Mouse (Mus musculus) urinary bladder, postnatal 36 days (tissue): ENCODE measurements around the gene Dbn1.

ENCODE experiments used
- DNase-seq, 2 experiments: peaks; one replicate each; pipeline ENCODE4 v3.0.0; 2022; ENCODE audit warnings: low spot score in 2 of 2, mixed read lengths in 1 of 2

The Dbn1 gene

DNA sequence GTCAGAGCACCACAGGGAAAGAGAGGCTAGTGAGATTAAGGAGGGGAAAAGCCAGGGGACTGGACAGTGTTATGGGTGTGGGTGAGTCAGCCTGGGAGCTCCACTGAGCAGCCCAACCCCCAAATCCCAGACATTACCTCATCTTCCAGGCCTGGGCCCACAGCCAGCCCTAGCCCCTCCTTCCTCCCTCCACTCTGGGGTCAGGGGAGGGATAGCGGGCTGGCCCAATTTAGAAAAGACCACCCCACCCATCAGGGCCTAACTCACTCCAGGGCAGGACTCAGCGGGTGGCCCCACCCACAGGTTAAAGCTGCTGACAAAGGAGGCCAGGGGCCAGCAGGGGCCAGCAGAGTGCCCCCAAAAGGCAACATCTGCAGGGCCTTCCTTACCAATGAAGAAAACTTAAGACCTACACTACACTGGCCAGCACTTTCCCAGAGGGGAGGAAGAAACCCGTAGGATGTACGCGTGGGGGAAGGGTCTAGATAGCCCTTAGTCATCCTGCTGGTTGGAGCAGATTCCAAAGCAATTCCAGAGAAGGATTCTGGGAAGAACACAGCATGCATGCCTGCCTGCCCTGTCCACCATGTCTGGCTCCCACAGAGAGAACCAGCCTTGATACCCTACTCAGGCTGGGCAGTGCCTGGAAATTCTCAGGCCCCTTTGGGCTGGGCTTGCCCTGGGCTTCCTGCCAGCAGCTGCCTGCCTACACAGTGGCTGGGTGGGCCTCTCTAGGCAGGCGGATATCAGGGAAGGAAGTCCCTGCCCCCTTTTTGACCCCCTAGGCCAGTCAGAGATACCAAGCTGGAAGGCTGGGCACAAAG, 23.0 kb upstream of the Dbn1 start:
- DNase-seq = peak; percentile 66 to 86

DNA sequence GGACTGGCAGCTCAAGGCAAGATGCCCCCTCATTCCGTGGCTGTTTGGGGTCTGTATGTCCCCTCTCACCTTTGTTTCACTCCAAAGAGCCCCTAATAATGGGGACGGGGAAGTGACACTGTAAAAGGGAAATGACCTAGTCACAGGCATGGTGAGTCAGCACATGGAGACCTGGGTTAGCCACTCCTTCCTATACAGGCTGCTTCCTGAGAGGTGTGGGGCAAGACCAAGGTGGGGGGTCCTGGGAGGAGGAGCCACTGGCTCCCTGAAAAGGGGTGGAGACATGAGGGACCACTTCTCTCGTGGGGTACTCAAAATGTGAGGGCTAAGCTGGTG, 22.4 kb upstream of the Dbn1 start:
- peak in 1 of 2 experiments; percentile 19 for DNase-seq

DNA sequence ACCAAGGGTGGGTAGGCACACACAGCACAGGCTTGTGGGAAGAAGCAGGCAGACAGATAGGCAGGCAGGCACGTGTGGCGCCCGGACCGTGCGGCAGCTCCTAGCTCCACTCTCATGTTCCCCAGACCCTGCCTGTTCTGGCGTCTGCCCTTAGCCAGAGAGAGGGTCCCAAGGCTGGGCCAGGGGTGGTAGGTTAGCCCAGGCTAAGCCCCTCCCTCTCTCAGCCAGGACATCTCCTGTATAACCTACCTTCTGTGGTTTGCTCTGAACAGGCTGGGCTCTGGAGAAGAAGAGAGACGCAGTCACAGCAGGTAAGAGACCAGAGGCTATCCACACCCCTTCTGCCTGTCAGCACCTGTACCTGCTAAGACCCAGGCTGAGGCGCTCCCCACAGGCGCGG, 20.6 kb upstream of the Dbn1 start:
- DNase-seq = no peak

DNA sequence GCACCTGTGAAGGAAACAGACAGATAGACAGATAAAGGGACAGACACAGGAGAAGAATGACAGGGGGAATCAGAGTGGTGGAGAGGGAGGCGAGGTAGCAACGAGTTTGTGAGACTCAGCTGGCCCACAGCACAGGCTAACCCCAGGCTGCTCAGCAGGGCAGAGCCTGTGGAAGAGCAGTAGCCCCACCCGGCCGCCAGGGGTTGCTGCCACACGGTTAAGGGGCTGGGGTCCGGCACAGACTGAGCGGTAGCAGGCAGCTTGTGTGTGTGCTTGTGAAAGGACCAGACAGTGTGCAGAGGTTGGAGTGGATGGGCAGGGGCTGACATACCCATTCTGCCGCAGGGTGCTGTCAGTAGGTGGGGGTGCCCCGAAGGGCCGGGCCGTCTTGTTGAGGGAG, 20.0 kb upstream of the Dbn1 start:
- no peak for DNase-seq

DNA sequence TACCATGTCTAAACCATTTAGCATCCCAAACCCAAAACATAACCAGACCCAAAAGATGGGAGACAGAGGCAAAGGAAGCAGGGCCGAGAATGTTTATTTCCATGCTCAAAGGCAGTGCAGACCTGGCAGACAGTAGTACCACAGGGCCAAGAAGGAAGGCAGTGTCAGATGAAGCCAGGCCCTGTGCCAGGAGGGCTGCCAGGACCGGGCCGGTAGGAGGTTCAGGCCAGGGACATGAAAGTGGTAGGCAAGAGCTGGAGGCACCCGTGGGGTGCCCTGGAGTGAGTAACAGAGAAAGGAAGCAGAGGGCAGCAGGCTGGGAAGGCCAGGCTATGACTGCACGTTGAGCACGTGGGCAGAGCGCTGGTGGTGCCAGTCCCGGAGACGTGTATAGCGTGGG, 18.8 kb upstream of the Dbn1 start:
- peak in 1 of 2 experiments; percentile 42 for DNase-seq

DNA sequence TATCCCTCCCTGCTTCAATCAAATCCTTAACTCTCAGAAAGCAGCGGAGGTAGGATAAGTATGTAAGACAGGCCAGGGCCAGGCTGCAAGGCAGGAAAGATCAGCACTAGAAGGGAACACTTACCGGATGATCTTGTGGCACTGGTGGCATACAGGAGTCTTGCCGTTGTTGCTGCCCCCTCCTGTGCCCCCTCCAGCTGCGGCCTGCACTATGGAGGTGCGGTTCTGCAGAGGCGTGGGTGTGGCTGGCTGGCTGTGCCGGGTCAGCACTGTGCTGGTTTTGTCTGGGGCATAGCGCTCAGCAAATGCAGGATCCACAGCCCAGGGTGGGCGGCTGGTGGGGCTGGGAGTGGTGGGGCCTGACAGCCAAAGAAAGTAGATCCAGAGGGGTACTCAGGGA, 17.9 kb upstream of the Dbn1 start:
- DNase-seq = no peak

DNA sequence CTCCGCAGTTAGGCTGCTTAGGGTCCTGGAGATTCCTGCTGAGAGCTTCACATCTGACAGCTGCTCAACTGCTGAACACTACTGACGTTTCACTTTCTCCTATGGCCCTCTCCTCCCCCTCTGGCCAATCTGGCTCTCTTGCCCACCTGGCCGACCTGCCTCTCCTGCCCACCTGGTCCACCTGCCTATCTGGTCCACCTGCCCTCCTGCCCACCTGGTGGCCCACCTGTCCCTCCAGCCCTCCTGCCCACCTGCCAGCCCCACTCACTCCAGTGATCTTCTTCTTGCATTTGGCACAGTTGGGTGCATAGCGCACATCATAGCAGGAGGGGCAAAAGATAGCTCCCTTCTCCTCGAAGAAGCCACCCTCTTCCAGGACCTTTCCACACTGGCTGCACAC, 16.5 kb upstream of the Dbn1 start:
- DNase-seq = no peak

DNA sequence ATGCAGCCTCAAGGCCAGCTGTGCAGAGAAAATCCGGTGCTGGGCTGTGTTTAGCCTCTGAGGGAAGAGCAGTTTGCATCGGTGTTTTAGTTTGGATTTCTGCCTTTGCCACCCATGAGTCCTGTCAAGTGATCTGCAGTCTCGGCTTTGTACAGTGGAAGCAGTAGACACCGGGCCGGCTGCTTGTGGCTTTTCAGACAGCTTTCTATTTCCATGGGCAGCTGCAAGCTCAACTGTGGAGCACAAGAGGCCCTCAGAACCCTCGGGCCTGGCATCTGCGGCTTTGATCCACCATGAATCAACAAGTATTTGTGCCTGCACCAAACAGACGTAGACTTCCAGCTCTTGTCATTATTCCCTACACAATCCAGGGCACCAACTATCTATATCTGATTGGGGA, 14.5 kb upstream of the Dbn1 start:
- no peak for DNase-seq

DNA sequence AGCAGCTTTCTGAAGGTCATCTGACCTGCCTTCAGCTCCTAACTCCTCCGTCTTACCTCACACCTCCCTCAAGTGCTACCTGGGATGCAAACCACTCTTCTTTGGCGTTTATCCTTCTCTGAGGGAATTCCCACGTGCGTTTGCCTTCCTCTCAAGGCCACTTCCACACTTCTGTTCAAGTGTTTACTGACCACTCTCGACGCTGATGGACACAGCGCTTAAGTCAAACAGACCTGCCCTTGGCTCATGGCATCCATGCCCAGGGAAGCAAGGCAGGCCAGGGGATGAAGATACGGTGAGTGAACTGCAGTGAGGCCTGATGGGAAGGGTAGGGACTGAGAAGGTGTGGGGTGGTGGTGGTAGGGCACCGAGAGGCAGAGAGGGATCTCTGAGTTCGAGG, 12.7 kb upstream of the Dbn1 start:
- no peak for DNase-seq

DNA sequence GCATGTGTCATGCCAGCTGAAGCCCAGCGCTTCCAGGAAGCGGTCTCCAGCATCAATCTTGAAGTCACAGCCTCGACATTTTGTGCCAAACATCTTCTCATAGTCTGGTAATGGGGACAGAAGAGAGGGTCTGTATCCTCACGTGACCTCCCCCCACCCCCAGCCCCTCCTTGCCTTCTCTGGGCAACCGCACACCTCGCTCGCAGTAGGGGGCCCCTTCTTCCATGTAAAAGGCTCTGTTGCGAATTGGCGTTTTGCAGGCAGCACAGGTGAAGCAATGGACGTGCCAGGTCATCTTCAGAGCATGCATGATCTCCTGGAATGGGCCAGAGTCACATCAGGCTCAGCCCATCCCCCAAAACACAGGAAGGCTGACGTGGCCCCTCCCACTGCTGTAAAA, 11.0 kb upstream of the Dbn1 start:
- DNase-seq = no peak

DNA sequence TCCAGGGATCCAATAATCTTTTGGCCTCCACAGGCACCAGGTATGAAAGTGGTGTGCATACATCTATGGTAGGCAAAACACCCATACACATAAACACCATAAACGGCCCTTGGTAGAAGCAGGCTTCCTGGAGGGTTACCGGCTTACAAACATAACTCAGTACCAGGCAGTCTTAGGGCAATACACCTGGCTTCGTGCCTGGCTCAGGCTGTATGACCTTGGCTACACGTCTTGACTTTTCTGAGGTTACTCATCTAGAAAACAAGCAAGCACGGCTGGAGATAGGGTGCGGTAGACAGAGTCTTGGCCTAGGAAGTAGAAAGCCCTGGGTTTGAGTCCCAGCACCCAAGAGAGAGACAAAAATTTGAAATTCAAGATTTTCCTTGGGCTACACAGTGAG, 8.8 kb upstream of the Dbn1 start:
- no peak for DNase-seq

DNA sequence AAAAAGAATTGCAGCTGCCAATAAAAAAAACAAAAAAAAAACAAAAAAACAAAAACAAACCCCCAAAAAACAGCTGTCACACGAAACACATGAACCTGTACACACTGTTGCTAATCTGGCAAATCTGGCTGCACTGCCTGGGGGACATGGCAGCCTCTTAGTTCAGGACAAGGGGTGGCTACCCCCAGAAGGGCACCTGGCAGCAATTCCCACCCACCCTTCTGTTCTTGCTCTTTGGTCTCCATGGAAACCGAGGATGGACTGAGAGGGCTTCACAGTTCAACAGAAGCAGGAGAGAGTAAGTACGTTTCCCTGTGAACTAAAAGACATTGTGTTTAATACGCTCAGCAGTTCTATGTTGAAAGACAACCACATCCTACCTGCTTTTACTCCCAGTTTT, 7.8 kb upstream of the Dbn1 start:
- DNase-seq = no peak

DNA sequence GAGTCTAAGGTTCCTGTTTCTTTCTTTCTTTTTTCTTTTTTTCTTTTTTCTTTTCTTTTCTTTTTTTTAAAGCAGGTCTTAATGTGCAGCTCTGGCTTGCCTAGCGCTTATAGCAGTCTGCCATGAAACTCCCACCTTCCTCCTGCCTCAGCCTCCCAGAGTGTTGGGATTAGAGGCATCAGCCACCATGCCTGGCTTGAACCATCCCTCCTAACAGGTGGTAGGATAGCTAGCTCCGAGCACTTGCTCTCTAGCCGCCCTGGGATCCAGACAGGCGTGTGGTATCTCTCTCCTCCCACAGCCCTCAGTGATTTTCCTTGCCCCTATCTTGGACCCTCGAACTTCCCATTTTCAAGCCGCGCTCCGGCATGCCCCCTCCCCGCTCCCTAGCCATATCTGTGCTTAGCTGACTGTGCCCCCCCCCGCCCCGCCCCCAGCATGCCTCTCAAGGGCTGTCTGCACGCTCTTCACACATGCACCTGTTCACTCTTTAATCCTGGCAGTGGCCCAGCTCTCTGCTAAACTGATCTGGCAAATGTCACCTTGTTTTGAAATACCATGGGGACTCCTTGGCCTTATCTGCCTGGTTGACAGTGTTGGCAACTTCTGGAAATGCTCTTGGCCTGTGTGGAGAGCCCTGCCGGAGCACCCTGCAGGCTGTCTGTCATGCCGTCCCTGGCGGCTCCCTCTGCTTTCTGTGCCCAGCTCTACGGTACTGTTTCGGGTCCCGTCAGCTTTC, 7.1 kb upstream of the Dbn1 start:
- no peak for DNase-seq

DNA sequence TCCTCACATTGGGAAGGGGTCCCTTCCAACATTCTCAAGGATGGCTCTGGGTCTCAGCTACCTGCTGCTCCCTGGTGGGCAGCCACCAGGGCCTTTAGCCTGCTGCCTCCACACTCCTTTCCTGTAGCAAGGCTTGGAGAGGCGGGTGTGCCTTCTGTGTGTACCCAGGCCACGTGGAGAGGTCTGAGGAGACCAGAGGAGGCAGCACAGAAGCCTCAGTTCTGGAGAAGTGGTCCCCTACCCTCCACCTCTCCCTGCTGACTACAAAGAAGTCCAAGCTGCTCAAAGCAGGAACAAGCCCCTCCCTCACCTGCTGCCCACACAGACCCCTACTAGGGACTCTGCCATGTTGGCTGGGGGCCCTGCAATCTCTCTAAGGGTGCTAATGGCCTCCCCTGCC, 6.3 kb upstream of the Dbn1 start:
- no peak for DNase-seq

DNA sequence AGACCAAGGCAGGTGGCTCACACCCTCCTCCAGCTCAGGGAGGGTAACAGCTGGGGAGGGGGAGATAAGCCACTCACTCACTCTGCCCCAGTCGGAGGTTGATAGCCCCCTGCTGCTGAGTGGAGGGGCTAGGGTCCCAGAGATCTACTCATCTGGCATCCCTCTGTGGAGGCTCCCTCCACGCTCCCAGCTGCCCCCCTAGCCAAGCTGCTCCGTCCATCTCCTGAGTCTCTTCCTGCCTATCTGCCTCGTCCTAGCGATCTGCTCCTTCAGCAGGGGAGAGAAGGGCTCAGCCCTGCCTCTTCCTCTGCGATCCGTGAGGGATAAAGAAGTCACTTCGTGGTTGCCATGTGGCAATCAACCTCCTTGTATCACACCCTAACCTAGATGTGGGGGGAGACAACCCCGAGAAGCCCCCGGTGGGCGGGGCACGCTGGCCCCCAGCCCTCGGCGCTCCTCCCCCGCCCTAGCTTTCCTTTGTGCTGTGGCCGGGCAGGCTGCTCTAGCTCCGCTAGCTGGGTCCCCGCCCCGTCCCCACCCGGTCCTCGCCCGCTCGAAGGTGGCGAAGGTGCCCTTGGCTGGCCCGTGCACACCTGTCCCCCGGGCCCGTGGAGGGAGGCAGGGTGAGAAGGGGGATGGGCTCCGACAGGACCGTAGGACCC, 864 bp downstream of the Dbn1 start:
- DNase-seq = no peak

DNA sequence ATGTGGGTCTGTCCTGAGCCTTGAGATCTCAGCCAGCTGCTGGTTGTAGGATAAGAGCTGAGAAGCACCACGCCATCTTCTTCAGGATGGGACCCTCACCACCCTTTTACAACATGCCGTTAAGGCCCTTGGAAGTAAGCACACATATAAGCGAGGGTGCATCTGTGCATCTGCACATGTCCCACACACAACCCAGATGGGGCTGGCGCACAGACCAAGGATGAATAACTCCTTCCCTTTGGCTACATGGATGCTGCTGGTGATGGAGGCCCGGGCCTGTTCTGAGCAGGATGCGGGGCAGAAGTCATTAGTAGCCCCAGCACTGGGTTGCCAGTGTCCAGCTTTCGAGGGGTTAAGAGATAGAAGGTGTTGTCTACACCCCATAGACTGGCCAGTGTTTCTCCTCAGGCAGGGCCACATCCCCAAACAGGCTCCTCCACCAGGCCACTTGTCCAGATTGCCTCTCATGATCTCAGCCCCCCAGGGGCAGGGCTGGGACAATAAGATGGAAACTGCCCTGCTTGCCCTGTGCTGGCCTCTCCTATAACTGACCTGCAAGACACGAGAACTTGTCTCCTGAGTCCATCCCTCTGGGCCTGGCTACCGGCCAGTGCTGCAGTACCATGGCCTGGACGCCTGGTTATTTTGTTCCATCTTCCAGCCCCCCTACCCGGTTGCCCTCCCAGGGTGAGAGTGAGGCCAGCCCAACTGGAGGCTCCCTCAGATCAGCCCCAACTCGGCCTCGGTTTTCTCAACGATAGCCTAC, 1.7 kb downstream of the Dbn1 start:
- DNase-seq = no peak

DNA sequence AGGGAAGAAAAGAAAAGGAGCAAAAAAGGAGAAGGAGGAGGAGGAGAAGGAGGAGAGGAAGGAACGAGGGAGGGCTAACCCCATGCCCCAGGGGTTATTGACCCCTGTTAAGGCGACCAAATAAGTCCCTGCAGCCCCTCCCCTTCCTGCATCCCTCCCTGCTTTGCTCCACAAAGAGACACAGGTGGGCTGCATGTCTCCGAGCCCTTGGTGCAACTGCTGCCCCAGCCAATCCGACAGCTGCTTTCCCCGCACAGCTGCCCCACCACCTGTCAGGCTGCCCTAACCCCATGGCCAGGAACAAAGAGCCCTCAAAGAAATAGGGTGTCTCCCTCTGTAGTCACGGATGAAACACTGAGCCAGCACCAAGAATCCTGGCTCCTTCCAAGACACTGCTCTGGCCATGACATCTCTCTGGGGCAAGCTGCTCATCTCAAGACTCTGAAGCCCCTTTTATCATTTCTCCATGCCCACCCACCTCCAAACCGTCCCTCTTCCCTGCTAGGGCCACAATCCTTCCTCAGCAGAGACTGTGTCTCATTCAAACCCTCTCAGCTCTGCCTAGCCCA, 3.3 kb downstream of the Dbn1 start:
- no peak for DNase-seq

DNA sequence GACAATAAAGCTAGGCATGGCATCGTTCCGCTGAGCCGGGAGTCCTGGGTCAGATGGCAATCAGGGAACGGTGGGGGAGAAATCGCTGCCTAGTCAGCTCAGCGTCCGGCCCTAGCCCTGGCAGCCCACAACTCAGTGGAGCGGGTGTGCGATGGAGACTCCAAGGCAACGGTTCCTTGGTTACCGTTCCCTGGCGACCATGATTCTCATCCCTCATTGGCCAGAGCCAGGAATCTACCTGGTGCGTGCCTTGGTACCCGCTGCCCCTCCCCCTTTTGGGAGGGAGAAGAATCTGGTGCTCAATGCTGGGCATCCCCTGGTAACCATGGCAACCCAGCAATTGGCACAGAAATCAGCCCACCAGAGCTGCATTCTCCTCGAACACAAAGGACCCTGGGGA, 4.3 kb downstream of the Dbn1 start:
- no peak for DNase-seq

DNA sequence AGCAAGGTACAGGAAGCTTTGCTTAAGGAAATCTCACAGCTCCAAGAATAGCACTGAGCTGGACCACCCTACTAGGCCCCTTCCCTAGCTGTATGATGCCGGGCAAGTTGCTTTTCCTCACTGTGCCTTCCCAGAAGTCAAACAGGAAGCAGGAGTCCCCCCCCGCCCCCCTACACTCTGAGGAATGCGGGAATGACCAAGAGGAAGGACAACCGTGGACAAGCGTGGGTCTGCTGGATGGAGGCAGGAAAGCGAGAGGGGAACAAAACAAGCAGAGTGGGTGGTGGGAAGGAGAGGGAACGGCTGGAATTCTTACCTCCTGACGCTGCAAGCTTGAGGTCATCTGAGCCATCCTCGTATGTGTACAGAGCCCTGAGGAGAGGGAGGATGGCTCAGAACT, 4.8 kb downstream of the Dbn1 start:
- no peak for DNase-seq

DNA sequence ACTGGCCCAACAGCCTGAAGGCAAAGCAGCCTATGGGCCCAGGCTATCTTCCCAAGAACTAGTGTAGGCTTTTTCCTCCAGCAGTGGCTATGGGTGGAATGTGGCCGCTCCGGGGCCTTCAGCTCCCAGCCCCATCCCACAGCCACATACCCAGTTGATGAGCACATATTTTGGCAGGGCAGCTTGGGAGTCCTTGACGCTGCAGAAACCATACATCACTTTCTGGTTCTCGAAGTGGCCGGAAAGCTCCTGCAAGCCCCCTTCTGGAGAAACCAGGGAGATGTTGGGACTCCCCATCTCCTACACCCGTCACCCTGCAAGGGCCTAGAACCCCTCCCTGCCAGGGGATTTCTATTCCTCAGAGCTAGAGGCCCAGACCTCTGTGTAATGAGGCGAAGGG, 5.4 kb downstream of the Dbn1 start:
- DNase-seq = no peak

DNA sequence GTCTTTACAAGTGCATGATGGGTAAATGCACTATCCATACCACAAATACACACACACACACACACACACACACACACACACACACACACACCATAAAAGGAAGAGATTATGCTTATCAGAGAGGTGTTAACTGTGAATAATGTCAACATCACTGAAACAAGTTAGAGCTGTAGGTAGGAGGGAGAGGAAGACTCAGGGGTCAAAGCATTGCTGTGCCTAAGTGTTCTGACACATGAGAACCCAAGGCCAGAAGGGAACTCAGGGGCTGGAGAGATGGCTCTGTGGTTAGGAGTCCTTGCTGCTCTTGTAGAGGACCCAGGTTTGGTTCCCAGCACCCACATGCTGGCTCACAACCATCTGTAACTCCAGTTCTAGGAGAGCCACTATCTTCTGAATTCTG, 8.0 kb downstream of the Dbn1 start:
- DNase-seq = no peak

DNA sequence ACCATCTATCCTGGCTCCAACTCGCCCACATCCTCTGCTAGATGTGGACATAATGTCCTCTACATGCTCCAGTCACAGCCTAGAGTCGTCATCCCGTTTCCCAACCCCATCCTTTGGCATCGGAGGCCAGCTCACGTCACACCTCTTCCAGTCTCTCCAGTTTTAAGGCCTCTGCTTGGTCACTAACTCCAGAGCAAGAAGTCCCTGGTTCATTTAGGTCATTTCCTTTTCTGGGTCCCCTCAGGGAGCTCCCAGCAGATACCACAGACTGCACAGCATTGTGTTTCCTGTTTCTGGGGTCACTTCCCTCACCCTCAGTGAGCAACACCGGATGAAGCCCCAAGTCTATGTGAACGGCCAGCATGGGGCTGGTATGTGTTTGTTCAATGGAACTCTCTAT, 8.9 kb downstream of the Dbn1 start:
- DNase-seq = no peak
